Mouse (Mus musculus): ENCODE results near the gene Slc10a7. TPM values are rescaled to one million over a fixed set of nuclear protein-coding genes. Genes with fewer than 3 reads are reported as not detected.

The Slc10a7 gene
- total RNA-seq, 2 experiments from 2014 or later = 4.3 to 6.1 TPM

DNA sequence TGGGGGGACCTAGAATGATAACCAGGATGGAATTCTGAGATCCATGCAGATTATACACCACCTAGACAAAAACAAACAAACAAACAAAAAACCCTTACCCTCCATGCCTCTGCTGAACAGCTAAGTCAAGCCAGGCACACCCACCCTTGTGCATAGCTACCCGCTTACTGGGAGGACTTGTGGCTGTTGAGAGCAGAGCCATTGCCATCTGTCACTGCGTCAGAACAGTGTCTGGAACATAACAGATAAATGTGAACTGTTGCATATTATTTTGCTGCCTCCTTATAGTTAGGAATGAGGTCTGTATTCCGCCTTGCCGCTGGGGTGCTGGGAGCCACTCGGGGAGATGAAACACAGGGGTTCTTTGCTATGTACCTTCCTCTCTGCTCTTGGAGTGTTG is 212.4 kb downstream of the Slc10a7 start:
- no peak for ATAC-seq (replicated peaks; ENCODE audit: low FRiP score, poor library complexity, severe bottlenecking)

- ATAC-seq (replicated peaks; ENCODE audit: low FRiP score, poor library complexity, severe bottlenecking) = no peak
Measured at GRCm38 (mm10) chr8:78722201-78722600, 213.1 kb downstream of the Slc10a7 start.

DNA sequence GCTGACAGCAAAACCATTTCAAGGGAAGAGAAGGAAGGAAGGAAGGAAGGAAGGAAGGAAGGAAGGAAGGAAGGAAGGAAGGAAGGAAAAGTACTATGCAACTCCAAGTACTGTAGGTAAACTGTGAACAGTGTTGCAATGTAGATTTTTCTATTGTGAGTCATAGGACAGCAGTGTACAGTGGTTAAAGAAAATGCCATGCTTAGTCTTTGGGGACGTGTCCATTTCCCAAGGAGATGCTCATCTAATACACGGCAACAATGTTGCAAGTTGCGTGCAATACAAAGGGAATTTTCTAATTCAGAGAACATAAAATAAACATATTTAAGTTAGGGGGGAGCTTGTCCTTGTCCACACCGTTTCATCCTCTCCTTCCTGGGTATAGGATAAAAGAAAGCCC is 215.7 kb downstream of the Slc10a7 start:
- no peak for ATAC-seq (replicated peaks; ENCODE audit: low FRiP score, poor library complexity, severe bottlenecking)

DNA sequence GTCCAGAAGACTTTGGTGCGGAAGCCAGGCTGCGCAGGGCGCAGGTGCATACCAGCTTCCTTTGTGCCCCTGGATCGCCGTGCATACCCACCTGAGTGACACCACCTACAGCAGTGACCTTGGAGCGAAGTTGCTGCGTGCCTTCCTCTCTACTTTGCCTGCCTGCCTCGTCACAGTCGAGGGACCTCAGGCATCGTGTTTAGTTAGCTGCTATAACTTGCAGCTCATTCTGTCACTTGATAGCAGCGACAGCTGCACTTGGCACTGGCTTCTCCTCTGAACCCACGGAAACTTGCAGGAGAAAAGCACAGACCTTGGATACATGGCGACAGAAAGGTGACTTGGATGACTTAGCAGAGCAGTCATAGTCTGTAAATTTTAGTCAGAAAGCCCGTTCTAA is 219.1 kb downstream of the Slc10a7 start:
- ATAC-seq (replicated peaks; ENCODE audit: low FRiP score, poor library complexity, severe bottlenecking) = no peak

GRCm38 (mm10) chr8:78732410-78732809 is 223.3 kb downstream of the Slc10a7 start:
- no peak for ATAC-seq (replicated peaks; ENCODE audit: low FRiP score, poor library complexity, severe bottlenecking)

GRCm38 (mm10) chr8:78732995-78733512 is 223.9 kb downstream of the Slc10a7 start:
- no peak for ATAC-seq (replicated peaks; ENCODE audit: low FRiP score, poor library complexity, severe bottlenecking)

- ATAC-seq (replicated peaks; ENCODE audit: low FRiP score, poor library complexity, severe bottlenecking) = no peak
Measured at GRCm38 (mm10) chr8:78734721-78735517, 225.8 kb downstream of the Slc10a7 start.

- ATAC-seq (replicated peaks; ENCODE audit: low FRiP score, poor library complexity, severe bottlenecking) = no peak
Measured at GRCm38 (mm10) chr8:78738304-78738703, 229.2 kb downstream of the Slc10a7 start.

- no peak for ATAC-seq (replicated peaks; ENCODE audit: low FRiP score, poor library complexity, severe bottlenecking)
Measured at GRCm38 (mm10) chr8:78740936-78741335, 231.8 kb downstream of the Slc10a7 start.

DNA sequence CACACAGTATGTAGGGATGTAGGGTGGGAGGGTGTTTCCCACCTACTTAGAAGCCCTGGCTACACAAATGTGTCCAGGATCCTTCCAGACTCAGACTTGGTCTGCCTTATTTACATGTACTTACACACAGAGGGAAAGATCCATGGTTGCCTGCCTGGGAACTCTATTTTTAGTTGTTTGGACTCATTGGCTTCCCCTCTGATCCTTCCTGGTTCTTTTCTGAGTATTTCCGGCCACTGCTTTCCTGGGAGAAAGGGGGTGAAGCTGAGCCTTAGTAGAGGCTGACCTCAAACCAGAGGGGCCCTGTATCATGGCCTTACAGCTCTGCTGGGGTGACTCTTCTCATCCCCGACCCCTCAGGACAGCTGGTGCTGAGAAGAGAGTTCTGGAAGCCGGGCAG is 232.3 kb downstream of the Slc10a7 start:
- no peak for ATAC-seq (replicated peaks; ENCODE audit: low FRiP score, poor library complexity, severe bottlenecking)

GRCm38 (mm10) chr8:78741965-78742364 is 232.8 kb downstream of the Slc10a7 start:
- no peak for ATAC-seq (replicated peaks; ENCODE audit: low FRiP score, poor library complexity, severe bottlenecking)

GRCm38 (mm10) chr8:78742453-78742852 is 233.3 kb downstream of the Slc10a7 start:
- no peak for ATAC-seq (replicated peaks; ENCODE audit: low FRiP score, poor library complexity, severe bottlenecking)

DNA sequence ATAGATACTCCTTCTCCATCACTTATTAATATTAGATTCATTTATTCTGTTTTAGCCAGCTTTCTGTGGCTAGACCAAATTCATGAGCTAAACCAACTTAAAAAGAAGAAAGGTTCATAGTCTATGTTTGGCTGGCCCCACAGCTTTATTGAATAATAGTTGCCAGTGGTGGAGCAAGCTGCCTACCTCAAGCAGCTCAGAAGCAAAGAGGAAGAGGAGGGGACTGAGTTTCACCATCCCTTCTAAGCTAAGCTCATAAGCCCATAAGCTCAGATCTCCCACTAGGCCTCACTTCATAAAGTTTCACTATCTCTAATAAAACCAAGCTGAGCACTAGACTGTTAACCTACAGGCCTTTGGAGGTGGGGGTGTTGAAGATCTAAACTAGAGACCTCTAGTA is 237.9 kb downstream of the Slc10a7 start:
- no peak for ATAC-seq (replicated peaks; ENCODE audit: low FRiP score, poor library complexity, severe bottlenecking)

DNA sequence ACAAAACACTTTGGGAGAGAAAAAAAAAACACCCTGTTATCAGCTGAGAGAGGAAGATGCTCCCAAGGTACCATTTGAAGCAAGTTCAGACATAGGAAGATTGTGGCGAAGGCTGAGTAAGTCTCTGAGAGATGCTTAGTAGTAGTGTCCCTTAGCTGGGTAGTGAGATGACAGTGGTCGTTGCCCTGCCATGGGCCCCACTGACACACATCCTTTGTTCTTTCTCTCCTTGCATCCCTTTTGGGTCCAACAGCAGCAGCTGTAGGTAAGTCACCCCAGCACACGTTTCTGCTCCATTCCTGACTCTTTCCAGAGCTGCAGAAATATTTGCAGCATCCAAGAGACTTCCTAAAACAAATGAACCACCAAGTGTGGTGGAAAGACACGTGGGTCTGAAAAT is 239.6 kb downstream of the Slc10a7 start:
- no peak for ATAC-seq (replicated peaks; ENCODE audit: low FRiP score, poor library complexity, severe bottlenecking)

DNA sequence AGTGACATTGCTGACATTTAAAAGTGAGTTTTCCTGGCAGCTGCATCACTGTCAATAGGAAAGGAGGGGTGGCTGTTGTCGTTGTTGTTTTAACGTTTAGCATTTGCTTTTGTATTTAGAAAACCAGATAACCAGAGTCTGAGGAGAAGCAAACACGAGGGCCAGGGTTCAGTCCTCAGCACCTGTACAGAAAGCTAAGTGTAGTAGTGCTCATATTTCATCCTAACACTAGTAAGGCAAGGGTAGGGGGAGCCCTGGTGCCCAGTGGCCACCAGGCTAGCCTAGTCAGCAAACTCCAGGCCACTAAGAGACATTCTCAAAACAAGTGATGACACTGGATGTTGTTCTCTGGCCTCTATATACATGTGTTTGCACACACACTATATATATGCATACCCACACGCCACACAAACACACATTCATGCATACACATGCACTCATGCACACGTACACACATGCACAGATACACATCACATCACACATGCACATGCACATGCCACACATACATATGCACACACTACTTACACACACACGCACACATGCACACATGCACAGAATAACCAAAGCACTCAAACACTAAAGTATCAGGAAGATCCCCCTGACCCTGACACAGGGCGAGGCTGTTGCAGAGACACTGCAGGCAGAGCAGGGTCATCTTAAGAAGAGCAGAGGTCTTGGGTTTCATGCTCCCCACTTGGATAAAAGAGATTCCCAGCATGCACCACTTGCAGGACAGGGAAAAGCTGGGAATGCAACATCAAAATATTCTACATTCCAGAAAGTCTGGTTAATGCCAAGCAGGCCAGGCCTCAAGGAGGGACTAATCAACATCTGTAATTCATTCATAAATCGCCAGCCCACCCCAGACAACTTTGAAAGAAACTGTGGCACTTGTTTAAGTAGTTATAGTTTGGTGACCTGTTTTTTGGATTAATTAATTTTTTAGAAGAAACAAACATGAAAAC is 241.0 kb downstream of the Slc10a7 start:
- ATAC-seq (replicated peaks; ENCODE audit: low FRiP score, poor library complexity, severe bottlenecking) = no peak

DNA sequence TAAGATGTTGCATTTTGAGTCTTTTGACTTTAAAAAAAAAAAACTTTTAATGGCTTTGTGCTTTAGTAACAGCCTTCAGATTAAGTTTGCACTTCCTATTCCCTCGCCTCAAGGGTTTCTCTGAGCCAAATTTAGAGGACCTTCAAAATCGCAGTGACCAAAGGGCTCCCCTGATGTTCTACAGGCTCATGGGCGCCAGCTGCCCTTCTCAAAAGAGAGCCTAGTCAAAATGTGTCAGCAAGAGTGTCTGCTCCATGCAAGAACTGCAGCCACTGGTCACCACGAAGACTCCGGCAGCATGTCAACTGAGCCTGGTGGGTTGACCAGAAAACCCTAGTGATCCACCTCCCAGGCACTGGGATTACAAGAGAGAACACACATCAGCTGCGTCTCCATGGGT is 242.0 kb downstream of the Slc10a7 start:
- ATAC-seq (replicated peaks; ENCODE audit: low FRiP score, poor library complexity, severe bottlenecking) = no peak

DNA sequence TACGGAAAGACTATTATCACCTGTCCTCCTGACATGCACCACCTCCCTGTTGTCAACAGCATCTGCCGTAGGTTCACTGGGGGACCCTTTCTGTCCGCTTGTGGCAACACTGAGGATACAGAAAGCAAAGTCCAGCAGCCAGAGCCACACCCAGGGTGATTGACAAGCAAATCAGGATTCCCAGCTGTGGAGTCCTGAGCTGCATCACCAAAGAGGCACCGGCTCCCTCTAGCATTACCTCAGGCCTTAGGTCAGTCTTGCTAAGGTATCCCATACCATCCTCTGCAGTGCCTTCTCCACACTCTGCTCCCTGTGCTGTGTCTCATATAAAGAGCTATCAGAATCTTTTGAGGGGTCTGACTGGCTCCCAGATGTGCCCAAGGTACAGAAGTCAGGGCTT is 245.8 kb downstream of the Slc10a7 start:
- no peak for ATAC-seq (replicated peaks; ENCODE audit: low FRiP score, poor library complexity, severe bottlenecking)

DNA sequence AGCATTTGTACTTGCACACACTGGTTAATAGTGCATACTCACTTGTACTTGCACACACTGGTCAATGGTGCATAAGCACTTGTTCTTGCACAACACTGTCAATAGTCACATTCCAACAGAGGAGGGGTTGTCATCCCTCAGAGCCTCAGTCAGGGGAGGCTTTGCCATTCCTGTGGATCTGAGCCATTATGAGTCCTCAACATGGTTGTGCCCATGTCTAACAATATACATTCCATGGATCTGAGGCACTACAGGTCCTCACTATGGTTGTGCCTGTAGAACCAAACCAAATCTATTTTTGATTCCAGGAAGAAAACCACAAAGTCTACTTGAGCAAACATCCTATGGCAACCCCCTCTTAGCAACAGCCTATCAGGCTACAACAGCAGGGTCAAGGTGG is 250.0 kb downstream of the Slc10a7 start:
- no peak for ATAC-seq (replicated peaks; ENCODE audit: low FRiP score, poor library complexity, severe bottlenecking)

- no peak for ATAC-seq (replicated peaks; ENCODE audit: low FRiP score, poor library complexity, severe bottlenecking)
Measured at GRCm38 (mm10) chr8:78764976-78765375, 255.8 kb downstream of the Slc10a7 start.

GRCm38 (mm10) chr8:78765556-78765955 is 256.4 kb downstream of the Slc10a7 start:
- no peak for ATAC-seq (replicated peaks; ENCODE audit: low FRiP score, poor library complexity, severe bottlenecking)

GRCm38 (mm10) chr8:78770584-78770983 is 261.4 kb downstream of the Slc10a7 start:
- no peak for ATAC-seq (replicated peaks; ENCODE audit: low FRiP score, poor library complexity, severe bottlenecking)

Data from erythroblast, adult 5-6 weeks (primary cell).